Mouse (Mus musculus) lung, postnatal 4 days (tissue): ENCODE results near the gene Sema3b.

Source experiments
- DNase-seq, 2 experiments: peaks; one replicate each; pipeline ENCODE4 v3.0.0; 2021

Sema3b gene

DNA sequence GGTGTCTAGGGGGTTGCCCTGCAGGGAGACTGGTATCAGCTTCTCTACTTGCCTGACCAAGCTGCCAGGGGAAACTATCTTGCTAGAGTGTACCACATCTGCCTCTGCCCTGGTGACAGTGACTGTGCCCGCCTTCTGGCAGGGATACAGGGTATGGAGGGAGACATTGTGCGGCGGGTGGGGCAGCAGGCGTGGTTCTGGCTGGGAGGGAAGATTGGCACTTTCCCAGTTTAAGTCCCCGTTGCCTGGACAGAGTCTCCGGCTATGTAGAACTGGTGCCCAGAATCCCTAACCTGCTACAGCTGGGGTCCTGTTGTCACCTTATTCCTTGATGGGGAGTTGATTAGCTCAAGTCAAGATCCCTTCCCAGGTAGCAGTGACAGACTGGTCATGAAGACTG lies 23.4 kb upstream of the Sema3b start:
- DNase-seq = peak; percentile 76 to 83

DNA sequence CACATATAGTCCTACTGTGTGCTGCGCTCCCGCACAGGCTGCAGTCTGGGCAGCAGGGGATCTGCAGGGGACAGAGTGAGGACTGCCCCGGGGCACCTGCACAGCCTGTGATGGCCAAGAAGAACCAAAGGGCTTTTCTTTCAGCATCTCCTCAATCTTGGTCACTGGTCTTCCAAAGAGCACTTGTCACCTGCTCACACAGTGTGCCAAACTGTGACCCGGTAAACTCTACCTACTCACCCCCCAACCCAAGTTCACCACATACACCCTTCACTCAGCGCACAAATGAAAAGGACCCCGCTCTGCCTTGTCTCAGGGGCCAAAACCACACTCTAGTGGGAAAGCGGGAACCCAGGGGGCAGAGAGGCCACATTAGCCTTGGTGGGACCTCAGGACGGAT lies 22.8 kb upstream of the Sema3b start:
- no peak for DNase-seq

DNA sequence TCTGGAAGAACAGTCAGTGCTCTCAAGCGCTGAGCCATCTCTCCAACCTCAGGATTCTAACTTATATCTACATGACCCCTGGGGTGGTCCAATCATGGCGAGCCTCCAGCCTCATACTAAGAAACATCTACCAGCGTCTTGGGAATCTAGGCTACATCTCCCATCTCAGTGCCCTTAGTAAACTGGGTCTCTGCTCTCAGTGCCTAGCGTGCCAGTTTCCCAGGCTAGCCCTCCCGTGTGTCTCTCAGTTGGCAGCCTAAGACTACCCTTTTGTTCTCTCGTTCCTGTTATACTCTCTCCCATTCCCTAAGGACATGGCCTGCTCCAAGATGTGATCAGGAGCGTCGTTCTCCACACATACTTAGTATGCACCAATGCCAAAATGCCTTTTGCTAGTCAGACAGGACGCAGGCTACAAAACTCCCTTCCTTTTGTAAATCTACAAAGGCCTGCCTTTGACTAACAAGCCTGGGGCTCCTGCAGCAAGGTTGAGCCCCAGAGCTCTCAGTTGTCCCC lies 22.3 kb upstream of the Sema3b start:
- no peak for DNase-seq

DNA sequence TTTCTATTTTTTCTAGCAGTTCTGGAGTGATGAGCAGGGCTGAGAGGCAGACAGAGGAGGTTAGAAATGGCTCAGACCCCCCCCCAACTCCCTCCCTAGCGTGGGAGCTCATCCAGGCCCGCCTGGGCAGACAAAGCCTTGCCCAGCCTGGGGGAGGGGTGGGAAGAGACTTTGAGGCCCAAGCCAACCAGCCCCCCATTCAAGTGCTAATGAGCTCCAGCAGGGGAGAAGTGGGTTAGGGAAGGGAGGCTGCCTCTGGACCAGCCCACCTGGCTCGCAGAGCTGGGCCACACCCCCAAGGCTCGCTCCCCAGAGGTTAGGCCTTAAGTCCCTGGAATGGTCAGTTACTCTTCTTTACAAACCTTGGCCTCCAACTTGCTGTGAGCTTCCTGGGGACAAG lies 21.5 kb upstream of the Sema3b start:
- no peak for DNase-seq

DNA sequence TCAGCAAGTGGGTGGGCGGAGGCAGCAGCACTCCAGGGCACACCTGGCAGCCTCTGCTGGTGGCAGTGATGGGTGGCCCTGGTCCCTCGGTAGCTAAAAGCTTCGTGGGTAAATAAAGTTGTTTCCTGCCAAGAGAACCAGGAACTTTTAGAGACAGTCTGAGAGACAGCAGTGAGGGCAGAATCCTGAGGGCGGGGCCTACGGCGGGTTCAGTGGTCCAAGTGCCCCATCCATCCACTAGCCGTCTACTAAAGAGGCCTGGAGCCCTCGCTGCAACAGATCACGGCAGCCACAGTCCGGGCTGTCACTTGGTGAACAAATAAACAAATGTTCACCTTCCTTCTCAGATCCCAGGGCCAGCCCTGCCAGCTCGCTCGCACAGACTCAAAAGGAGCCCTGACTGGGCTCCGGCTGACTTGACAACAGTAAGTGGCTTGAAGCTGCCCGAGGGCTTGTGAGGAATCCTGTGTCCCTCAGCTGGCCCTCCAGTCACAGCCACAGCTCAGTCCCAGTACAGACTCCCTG lies 20.9 kb upstream of the Sema3b start:
- peak in 1 of 2 experiments; percentile 40 for DNase-seq

DNA sequence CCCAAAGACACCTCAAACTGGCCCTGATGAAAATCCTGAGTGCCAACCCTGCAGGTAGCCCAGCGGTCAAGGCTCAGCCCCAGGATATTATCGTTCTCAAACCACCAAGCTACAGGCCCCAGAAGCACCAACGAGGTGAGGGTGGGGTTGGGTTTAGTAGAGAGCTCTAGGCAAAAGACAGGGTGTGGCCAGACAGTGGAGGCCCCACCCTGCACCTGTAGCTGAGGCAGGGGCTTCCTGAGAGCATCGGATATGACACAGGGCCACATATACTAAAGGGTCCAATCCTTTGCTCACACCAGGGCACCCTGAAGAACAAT lies 20.3 kb upstream of the Sema3b start:
- no peak for DNase-seq

DNA sequence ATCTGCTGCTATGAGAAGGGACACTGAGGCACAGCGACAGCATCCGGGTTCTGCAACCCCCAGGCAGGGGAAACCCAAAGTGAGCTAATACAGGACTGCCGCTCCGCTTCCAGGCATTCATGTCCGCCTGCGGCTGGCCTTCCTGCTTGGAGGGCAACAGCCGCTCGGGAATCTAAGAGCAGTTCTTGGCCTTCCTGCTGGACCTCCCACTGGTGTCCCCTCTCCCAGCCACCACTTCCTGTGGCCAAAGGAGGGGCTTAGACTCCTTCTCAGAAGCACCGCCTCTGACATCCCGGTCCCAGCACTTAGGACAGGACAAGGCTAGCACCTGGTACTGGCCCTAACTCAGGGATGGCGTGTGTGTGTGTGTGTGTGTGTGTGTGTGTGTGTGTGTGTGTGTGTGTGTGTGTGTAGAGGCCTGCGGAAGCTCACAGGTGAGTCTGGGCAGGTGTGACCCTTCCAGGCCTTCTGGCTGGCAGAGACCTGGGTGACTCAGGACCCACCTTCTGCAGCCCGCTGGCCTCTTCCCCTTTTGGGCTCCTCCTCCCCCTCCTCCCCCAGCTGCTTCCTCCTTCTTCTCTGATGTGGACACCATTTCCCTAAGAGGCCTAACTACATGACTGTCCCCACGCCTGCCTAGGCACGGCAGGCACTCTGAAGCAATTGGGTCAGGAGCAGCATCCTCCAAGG lies 19.8 kb upstream of the Sema3b start:
- DNase-seq = peak; percentile 74 to 84

DNA sequence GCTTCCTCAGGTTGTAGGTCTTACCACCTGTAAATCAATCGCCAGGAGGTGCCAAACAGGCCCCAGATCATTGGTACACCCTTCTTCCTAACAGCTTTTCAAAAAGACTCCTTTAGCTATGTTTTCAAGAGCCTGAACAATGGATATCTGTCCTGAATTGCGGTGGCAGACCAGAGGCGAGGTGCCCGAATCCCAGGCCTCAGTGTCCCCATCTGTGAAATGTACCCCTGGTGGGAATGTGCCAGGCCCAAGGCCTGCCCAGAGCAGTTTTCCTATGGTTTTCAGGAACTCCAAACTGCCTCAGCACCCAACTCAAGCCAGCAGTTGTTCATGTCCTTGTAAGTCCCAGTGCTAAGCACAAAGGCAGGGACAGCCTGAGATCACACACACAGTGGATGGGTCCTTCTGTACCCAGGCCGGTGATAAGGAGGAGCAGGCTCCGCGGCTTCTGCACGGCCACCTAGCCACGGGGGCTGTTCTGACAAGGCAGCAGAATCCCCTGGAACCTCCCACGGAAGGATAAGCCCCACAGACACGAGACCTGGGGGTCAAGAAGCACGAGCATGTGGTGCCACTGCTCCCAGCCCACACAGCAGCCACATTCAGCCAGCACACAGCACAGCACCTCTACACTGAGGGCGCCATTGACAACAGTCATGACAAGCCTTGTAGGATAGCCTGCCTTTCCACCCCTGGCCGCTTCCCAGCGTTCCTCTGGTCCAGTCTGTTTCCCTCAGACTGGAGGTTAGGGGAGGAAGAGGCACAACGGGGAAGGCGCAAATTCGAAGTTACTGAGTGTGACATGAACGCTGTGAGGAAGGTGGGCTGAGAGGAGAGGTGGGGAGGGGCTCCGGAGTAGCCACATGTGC lies 18.6 kb upstream of the Sema3b start:
- DNase-seq = no peak

DNA sequence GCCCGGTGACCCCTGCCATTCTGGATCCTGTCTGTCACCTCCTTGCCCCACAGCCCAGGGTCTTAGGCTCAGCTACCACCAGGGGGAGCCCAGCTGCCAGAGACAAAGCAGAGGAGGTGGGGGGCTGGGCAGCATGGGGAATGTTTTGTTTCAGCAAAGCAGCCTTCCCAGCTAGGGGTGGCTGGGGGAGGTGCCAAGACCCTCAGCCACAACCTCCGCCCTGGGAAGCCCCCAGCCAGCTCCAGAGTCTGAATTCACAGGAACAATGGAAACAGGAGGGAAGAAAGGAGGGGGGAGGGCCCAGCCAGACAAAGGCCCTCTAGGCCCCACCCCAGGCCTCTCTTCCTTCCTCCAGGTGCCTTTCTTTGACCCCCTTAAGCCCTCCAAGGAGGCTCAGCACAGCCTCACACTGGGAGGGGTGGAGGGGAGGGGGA lies 17.8 kb upstream of the Sema3b start:
- peak; percentile 91 to 92 for DNase-seq

DNA sequence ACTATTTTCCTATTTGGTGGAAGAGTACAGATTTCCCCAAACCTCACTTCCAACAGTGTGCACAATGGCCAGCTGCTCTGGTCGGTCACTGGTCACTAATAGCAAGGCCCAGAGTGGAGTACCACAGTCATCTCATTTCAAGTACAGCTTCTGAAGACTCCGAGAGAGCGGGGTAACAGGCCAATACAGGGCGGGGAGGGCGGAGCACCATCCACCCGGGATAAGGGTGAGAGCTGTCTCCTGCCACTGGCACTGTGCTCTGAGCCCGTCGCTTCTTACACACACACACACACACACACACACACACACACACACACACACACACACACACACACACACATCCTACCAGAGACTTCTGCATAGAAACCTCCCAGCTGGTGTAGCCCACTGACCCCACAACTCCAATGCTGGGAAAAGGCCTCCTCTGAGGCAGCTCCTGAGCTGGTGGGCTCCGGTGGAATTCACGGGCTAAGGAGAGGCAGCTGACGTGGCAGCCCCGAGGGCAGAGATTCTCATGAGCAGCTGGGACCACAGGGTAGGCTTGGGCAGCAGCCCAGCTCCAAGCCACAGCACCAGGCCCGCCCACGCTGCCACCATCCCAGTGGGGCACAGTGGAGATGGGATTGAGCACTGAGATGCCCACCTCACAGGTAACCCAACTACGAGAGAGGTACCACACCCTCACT lies 17.3 kb upstream of the Sema3b start:
- no peak for DNase-seq

DNA sequence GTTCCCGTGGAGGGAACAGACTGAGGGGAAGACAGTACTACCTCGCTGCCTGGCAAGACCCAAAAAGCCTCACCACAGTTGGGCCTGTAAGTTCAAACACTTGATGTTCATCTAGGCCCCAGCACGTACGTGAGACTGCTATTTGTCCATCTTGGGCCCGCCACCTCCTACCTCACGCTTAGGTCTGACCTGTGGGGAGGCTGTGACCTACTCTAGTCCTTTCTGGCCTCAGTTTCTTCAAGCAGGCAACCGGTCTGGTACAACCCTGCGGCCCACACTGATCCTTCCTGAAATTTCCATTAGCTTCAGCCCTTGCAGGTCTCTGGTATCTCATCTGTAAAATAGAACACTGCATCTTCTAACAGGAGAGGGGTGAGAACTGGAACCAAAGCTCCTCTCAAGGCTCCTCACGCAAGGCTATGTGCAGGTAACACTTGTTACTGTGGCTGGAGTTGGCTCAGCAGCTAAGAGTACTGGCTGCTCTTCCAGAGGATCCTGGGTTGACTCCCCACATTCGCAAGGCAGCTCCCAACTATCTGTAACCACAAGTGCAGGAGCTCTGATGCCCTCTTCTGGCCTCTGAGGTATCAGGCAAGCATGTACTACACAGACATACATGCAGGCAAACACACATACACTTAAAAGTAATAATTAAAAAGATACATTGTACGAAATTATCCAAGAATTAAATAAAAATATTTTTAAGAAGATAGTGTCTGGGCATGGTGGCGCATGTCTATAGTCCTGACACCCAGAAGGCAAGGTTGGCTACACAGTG lies 16.5 kb upstream of the Sema3b start:
- DNase-seq = no peak

DNA sequence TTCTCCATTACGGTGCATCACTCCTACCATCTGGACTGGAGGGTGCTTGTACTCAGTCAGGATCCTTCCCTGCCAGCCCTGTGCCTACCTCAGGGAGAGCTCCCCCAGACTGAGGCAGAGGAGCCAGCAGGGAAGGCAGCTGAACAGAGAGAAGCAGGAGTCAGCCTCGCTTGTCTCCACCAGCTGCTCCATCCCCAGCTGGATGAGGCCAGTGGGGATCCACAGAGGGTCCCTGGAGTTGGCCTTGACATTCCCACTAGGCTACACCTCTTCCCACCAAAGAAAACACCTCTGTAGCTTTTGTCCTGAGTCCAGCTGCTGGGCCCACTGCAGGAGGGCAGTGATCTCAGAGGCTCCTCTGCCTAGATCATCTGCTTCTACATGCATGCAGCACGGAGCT lies 15.9 kb upstream of the Sema3b start:
- no peak for DNase-seq

DNA sequence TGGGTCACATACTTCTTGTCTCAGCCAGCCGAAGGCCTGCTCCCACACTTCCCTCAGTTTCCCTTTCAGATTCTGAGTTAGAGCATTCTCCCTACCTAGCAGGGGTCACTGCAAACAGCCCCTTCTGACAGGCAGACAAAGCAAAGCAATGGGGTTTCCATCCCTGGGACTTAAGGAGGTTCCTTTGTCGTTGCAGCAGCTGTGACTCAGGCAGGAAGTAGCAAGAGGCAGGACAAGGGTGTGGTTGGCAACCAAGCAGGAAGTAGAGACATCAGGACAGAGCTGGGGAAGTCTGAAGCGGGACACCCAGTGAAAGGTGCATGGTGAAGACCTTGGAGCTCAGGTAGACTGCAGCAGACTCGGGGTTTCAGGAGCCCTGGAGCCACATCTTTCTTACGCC lies 15.5 kb upstream of the Sema3b start:
- peak; percentile 64 to 67 for DNase-seq

DNA sequence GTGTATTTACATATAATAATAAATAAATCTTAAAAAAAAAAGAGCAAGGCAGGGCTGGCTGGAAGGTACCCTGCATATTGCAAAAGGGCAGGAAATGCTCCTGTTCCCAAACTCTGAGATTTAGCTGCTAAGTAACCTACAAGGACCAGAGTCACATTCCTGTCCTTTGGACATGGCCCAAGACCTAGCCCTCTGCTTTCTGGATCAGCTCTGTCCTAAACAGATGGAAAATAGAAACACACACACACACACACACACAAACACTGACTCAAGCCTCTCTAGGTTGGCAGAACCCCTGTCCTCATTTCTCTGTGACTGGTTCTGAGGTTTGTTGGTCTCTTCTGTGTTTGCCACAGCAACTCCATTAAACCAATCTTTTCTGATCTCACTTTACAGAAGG lies 11.9 kb upstream of the Sema3b start:
- DNase-seq = no peak

DNA sequence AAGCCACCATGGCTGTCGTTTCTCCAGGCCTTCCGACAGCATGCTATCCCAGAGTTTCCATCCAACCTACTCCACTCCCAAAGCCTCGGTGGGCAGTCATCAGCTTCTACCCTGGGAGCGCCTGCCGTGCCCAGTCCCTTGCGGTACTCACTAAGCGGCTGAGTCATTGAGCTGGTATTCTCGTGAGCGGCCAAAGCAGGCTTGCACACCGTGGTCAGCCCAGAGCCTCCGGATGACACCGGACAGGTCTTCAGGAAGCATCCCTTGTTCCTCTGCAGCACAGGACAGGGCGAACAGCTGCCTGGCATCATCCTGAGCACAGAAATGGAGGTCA lies 10.5 kb upstream of the Sema3b start:
- DNase-seq = no peak

DNA sequence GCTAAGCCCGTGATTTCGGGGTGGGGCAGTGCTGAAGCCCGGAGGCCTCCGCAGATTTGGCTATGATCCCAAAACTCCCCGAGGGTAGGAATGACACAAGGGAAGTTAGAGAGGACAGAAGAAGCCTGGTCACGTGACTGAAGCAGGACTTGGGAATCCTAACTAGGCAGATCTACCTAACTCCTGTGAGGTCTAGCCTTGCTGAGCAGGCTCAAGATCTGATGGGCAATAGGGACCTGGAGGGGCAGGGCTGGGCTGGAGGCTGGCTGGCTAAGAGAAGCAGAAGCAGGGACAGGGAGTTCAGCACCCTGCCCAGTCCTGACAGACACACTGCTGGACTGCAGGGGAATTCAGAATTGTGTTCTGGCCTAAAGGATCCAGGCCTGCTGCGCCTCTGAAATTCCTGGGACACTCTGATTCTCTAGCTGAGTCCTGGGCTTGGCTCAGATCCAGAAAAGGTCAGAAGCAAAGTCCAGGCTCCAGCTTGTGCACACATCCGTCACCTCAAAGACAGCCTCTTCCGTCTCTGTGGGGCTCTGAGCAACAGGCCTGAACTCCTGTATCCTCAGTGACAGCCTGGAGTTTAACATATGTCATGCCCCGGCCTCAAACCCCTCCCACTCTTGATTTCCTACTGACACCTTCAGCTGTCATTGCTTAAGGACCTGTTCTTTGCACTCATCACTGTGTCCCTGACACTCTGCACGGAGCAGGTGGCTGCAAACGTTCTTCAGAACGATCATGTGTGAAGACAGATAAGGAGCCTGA lies 9.9 kb upstream of the Sema3b start:
- peak; percentile 66 to 83 for DNase-seq

DNA sequence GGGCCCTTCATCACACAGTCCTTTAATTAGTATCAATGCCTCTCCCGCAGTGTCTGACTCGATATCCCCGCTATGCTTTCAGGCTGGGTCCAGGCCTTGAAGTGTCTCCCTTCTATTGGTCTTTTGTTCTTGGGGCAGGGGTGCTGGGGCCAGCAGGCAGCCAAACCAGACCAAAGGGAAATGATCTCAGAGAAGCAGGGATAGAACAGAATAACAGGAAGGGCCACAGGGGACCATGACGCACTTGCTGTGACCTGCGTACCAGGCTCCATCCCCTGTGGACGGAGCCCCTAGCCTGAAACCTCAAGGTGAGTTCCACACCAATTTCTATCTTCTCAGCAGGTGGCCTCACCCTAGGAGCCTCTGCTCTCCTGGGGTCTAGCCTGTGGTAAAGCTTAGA lies 9.1 kb upstream of the Sema3b start:
- peak; percentile 39 to 60 for DNase-seq

DNA sequence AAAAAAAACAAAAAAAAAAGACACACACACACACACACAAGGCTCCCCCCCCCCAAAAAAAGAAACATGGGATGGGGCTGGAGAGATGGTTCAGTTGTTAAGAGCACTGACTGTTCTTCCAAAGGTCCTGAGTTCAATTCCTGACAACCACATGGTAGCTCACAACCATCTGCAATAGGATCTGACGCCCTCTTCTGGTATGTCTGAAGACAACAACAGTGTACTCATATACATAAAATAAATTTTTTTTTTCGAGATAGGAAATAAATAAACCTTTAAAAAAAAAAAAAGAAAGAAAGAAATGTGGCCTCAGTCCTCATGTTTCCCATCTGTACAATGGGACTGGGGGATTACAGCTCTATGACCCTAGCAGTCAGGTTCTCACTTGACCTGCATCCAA lies 8.4 kb upstream of the Sema3b start:
- DNase-seq = no peak

DNA sequence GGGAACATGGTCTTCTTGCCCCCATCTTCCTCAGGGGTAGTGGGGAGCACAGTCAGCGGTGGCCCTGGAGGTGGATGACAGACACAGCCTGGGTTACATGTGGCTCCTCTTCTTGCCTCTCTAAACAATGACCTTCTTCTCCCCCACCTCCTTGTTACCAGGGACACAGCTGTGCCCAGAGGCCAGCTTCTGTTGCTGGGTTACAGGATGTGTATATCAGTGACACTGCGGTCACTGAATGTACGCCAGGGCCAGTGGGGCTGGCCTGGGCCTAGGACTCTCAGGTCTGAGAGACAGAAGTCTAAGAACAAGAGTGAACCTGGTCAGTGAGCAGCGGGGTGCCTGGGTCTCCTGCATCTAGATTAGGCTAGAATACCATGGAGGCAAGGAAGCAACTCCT lies 6.0 kb upstream of the Sema3b start:
- DNase-seq = no peak

DNA sequence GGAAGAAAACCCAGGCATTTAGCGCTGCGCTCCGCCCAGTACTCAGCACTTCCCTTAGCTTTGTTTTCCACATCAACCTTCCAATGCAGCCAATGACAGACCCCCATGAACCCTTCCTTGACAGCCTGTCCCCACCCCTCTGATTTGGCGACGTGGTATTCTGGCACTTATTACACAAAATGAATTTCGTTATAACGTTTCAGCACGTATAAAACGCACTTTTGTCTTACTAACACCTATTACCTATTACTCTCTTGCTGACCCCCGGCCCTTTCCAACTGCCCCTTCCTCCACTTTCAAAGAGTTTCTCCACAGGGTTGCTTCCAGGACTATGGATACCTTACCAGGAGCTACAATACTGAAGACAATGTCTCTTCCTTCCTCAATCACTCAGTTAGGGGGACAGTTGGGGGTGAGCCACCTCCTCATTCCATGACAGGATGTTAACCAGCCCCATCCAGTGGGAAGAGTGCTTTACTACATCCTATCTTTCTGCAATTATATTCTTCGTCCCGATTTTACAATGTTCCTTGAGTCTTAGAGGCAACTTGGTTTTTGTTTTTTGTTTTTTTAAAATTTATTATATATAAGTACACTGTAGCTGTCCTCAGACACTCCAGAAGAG lies 4.0 kb upstream of the Sema3b start:
- no peak for DNase-seq

DNA sequence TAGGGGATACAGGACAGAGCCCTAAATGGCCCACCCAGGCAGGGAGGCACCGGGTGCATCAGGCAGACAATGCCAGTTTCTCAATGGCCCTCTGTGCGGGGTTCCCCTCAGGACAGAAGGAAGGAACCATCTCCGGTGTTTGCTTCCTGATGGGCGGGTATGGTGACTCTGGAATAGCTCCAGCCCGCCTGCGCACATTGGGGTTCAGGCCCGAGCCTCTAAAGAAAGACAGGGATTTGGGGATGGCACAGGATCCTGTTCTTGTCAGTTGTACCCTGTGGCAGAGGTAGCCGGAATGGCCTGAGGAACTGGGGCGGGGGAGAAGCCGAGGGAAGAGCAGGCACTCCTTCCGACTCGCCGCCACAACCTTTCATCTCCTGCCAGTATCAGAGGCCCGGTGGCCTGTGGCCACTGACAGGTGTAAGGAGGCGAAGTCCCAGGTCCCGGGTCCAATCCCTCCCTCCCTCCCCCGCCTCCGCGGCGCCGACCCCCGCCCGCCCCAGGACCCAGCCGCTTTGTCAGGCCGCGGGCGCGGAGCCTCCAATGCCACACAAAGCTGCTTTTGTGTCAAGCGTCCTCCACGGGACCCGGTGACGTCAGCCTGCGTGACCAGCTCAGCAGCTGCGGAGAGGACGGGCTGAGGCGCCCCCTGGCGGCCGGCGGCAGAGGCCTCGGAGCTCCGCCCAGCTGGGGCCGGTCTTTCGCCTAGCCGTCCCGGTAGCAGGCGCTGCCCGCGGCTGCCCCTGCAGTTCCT lies 3.3 kb upstream of the Sema3b start:
- peak; percentile 99 to 100 for DNase-seq
